Mouse (Mus musculus): ENCODE results near the gene Lrp2bp.

DNA sequence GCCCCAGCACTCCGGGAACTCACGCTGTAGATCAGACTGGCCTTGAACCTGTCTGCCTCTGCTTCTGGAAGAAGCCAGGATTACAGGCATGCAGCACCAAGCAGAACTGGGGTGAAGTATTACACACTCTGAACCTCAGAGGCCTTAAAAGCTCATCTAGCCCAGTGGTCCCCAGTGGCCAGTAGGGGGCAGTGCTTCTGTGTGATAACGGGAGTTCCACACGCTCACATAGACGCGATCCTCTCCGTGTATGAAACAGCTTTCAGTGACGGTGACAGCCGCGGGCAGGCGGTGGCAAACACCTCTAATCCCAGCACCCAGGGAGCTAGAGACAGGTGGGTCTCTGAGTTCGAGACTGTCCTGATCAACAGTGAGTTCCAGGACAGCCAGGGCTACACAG, 28.2 kb upstream of the Lrp2bp start:
- TF ChIP-seq POLR2A (IDR thresholded peaks at IDR 0.05; ENCODE audit: borderline replicate concordance, insufficient read depth, low read length) (no peak), CTCF (IDR thresholded peaks at IDR 0.05; ENCODE audit: borderline replicate concordance, insufficient read depth, low read depth, low read length) (no peak)
